Mouse (Mus musculus) bone marrow, adult 2 months (tissue): ENCODE results near the gene Vat1.
"Not testable (repeated sequence)": the region's sequence is repeated elsewhere in the genome, so short reads cannot be mapped to it uniquely, and the experiment has no call there.

ENCODE experiments used
- CTCF ChIP-seq: fragments of 200-500 bp; IDR thresholded peaks from 2 replicates; pipeline ENCODE4 v1.5.1; 2011; ENCODE audit warnings: low read length, control low read depth; ENCODE audit not compliant: control insufficient read depth, insufficient read depth
- POLR2A ChIP-seq: fragments of 200-500 bp; IDR thresholded peaks from 2 replicates; pipeline ENCODE4 v1.6.1; 2011; ENCODE audit warnings: low read depth, mild to moderate bottlenecking, control low read depth, low read length, borderline replicate concordance; ENCODE audit not compliant: control insufficient read depth

DNA sequence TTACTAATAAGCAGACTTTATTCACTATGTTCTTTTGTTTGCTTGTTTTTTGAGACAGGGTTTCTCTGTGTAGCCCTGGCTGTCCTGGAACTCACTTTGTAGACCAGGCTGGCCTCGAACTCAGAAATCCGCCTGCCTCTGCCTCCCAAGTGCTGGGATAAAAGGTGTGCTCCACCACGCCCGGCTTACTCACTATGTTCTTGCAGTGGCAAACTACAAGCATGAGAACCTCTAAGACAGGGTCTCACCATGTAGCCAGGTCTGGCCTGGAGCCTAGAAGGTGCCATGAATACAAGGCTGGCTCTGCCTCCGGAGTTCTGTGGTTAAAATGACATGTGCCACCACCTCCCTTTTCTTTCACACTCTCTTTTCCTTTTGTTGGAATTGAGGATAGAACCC lies 521 bp upstream of the Vat1 start:
- not testable (repeated sequence) for TF ChIP-seq CTCF, POLR2A
